Mouse (Mus musculus) heart, adult 8-10 months (tissue): Measurements from ENCODE around the gene Me3. TPM values are rescaled to one million over a fixed set of nuclear protein-coding genes. Genes with fewer than 3 reads are reported as not detected.

Experiments
- DNase-seq: peaks from one replicate; pipeline ENCODE4 v3.0.0; 2022; ENCODE audit warnings: low spot score
- total RNA-seq, 4 experiments: library from RNA; stranded (reverse); gene quantifications; 2 replicates each; pipeline ENCODE4 v1.2.4; 2022

Me3 gene
- total RNA-seq, result 100 to 1,000 TPM; 141 to 151 (median 146) TPM

GRCm38 (mm10) chr7:89632342-89633251 is at the start of gene Me3:
Me3 (plus strand) TSS chr7:89632392.
- peak; percentile 81 for DNase-seq

- peak; percentile 3 for DNase-seq
Observed at GRCm38 (mm10) chr7:89590039-89590438, 42.2 kb upstream of the Me3 start.

GRCm38 (mm10) chr7:89590542-89591251 is 41.5 kb upstream of the Me3 start:
- no peak for DNase-seq

- DNase-seq, result no peak
Observed at GRCm38 (mm10) chr7:89595813-89596212, 36.4 kb upstream of the Me3 start.

- no peak for DNase-seq
Observed at GRCm38 (mm10) chr7:89605589-89606536, 26.3 kb upstream of the Me3 start.

- DNase-seq, result no peak
Observed at GRCm38 (mm10) chr7:89607329-89607728, 24.9 kb upstream of the Me3 start.

GRCm38 (mm10) chr7:89611236-89611635 is 21.0 kb upstream of the Me3 start:
- no peak for DNase-seq

- DNase-seq, result no peak
Observed at GRCm38 (mm10) chr7:89616235-89616634, 16.0 kb upstream of the Me3 start.

GRCm38 (mm10) chr7:89623331-89623730 is 8.9 kb upstream of the Me3 start:
- no peak for DNase-seq

GRCm38 (mm10) chr7:89627393-89627792 is 4.8 kb upstream of the Me3 start:
- no peak for DNase-seq

GRCm38 (mm10) chr7:89628006-89628405 is 4.2 kb upstream of the Me3 start:
- no peak for DNase-seq

GRCm38 (mm10) chr7:89629006-89629405 is 3.2 kb upstream of the Me3 start:
- no peak for DNase-seq

GRCm38 (mm10) chr7:89629914-89630313 is 2.3 kb upstream of the Me3 start:
- no peak for DNase-seq

- no peak for DNase-seq
Observed at GRCm38 (mm10) chr7:89630796-89631195, 1.4 kb upstream of the Me3 start.

GRCm38 (mm10) chr7:89640533-89640932 is 8.3 kb downstream of the Me3 start:
- DNase-seq, result no peak

- DNase-seq, result no peak
Observed at GRCm38 (mm10) chr7:89640944-89641661, 8.9 kb downstream of the Me3 start.

- DNase-seq, result no peak
Observed at GRCm38 (mm10) chr7:89645015-89645414, 12.8 kb downstream of the Me3 start.

- no peak for DNase-seq
Observed at GRCm38 (mm10) chr7:89647864-89648263, 15.7 kb downstream of the Me3 start.

GRCm38 (mm10) chr7:89657183-89657582 is 25.0 kb downstream of the Me3 start:
- DNase-seq, result no peak

- no peak for DNase-seq
Observed at GRCm38 (mm10) chr7:89657692-89658212, 25.6 kb downstream of the Me3 start.

GRCm38 (mm10) chr7:89664197-89664596 is 32.0 kb downstream of the Me3 start:
- DNase-seq, result no peak
